Mouse (Mus musculus) MEL (cell line): Measurements from ENCODE around the gene Wdsub1. TPM values are rescaled to one million over a fixed set of nuclear protein-coding genes. Genes with fewer than 3 reads are reported as not detected.

Source experiments
- DNase-seq: peaks from one replicate; pipeline ENCODE4 v3.0.0; 2011; ENCODE audit warnings: low read depth, low spot score
- H3K27ac ChIP-seq: 2 replicates; pipeline ENCODE4 v1.5.1; 2012; ENCODE audit warnings: low read depth, mild to moderate bottlenecking, control low read depth, low read length, moderate library complexity; ENCODE audit not compliant: control insufficient read depth
- H3K27me3 ChIP-seq, 2 experiments: fragments of 150-350 bp in 1 of 2; sonication (generic) in 1 of 2; 2 replicates each; pipeline ENCODE4 v1.6.1; 2012; ENCODE audit warnings: low read length in 2 of 2, mild to moderate bottlenecking in 2 of 2, improper control_type of control experiment in 1 of 2, moderate library complexity in 1 of 2; ENCODE audit not compliant: insufficient read depth in 2 of 2, control insufficient read depth in 1 of 2
- H3K36me3 ChIP-seq, 2 experiments: 2 replicates each; pipeline ENCODE4 v1.6.1; 2012 to 2014; ENCODE audit warnings: low read length in 2 of 2, improper control_type of control experiment in 1 of 2, inconsistent platforms in 1 of 2, mild to moderate bottlenecking in 1 of 2; ENCODE audit not compliant: insufficient read depth in 2 of 2, control insufficient read depth in 1 of 2
- H3K4me1 ChIP-seq, 2 experiments: fragments of 150-350 bp in 1 of 2; sonication (generic) in 1 of 2; 2 replicates each; pipeline ENCODE4 v1.6.1; 2012; ENCODE audit warnings: low read length in 2 of 2, improper control_type of control experiment in 1 of 2, mild to moderate bottlenecking in 1 of 2; ENCODE audit not compliant: insufficient read depth in 2 of 2, control insufficient read depth in 1 of 2
- H3K4me3 ChIP-seq, 2 experiments: fragments of 150-350 bp in 1 of 2; sonication (generic) in 1 of 2; 2 replicates each; pipeline ENCODE4 v1.5.1; 2012; ENCODE audit warnings: low read depth in 2 of 2, low read length in 2 of 2, mild to moderate bottlenecking in 2 of 2, moderate library complexity in 2 of 2, control low read depth in 1 of 2, improper control_type of control experiment in 1 of 2; ENCODE audit not compliant: control insufficient read depth in 1 of 2, insufficient read depth in 1 of 2
- H3K79me2 ChIP-seq: 2 replicates; pipeline ENCODE4 v1.6.1; 2012; ENCODE audit warnings: mild to moderate bottlenecking, low read length, moderate library complexity; ENCODE audit not compliant: control insufficient read depth, poor library complexity, insufficient read depth
- H3K9ac ChIP-seq: 2 replicates; pipeline ENCODE4 v1.6.1; 2012; ENCODE audit warnings: low read depth, mild to moderate bottlenecking, control low read depth, low read length, moderate library complexity; ENCODE audit not compliant: control insufficient read depth, poor library complexity, severe bottlenecking
- H3K9me3 ChIP-seq: fragments of 150-350 bp; sonication (generic); replicated peaks from 2 replicates; pipeline ENCODE4 v1.6.1; 2012; ENCODE audit warnings: mild to moderate bottlenecking, low read length, improper control_type of control experiment, moderate library complexity; ENCODE audit not compliant: insufficient read depth
- CHD2 ChIP-seq: IDR thresholded peaks from 2 replicates; pipeline ENCODE4 v1.6.1; 2011; ENCODE audit warnings: low read length, improper control_type of control experiment
- ETS1 ChIP-seq: IDR thresholded peaks from 2 replicates; pipeline ENCODE4 v1.6.1; 2012; ENCODE audit warnings: low read depth, mild to moderate bottlenecking, inconsistent platforms, low read length, improper control_type of control experiment, moderate library complexity
- GABPA ChIP-seq: IDR thresholded peaks from 2 replicates; pipeline ENCODE4 v1.6.1; 2012; ENCODE audit warnings: low read depth, mild to moderate bottlenecking, inconsistent platforms, low read length, improper control_type of control experiment, moderate library complexity
- KAT2A ChIP-seq: conservative IDR thresholded peaks from 2 replicates; pipeline ENCODE4 v1.6.1; 2012; ENCODE audit warnings: low read depth, low read length, improper control_type of control experiment, inconsistent platforms
- MAFK ChIP-seq: IDR thresholded peaks from 2 replicates; pipeline ENCODE4 v1.6.1; 2011; ENCODE audit warnings: low read depth, mild to moderate bottlenecking, low read length, improper control_type of control experiment, borderline replicate concordance
- MAX ChIP-seq: IDR thresholded peaks from 2 replicates; pipeline ENCODE4 v1.6.1; 2011; ENCODE audit warnings: low read length, improper control_type of control experiment
- MXI1 ChIP-seq: IDR thresholded peaks from 2 replicates; pipeline ENCODE4 v1.6.1; 2011; ENCODE audit warnings: mild to moderate bottlenecking, low read depth, low read length, improper control_type of control experiment
- NELFE ChIP-seq: IDR thresholded peaks from 2 replicates; pipeline ENCODE4 v1.6.1; 2011; ENCODE audit warnings: low read depth, low read length, improper control_type of control experiment
- POLR2A ChIP-seq, 2 experiments: IDR thresholded peaks; 2 replicates each; pipeline ENCODE4 v1.6.1; 2011 to 2012; ENCODE audit warnings: low read length in 2 of 2, mild to moderate bottlenecking in 2 of 2, control low read depth in 1 of 2, improper control_type of control experiment in 1 of 2, low read depth in 1 of 2, moderate library complexity in 1 of 2; ENCODE audit not compliant: control insufficient read depth in 1 of 2, insufficient read depth in 1 of 2, poor library complexity in 1 of 2
- POLR2AphosphoS2 ChIP-seq: IDR thresholded peaks from 2 replicates; pipeline ENCODE4 v1.6.1; 2011; ENCODE audit warnings: low read length, improper control_type of control experiment
- POLR2AphosphoS5 ChIP-seq: IDR thresholded peaks from 2 replicates; pipeline ENCODE4 v1.6.1; 2012; ENCODE audit warnings: low read depth, borderline replicate concordance, mild to moderate bottlenecking, inconsistent platforms, low read length, moderate library complexity, mixed read lengths
- RCOR1 ChIP-seq: IDR thresholded peaks from 2 replicates; pipeline ENCODE4 v1.6.1; 2012; ENCODE audit warnings: low read depth, mild to moderate bottlenecking, inconsistent platforms, low read length, improper control_type of control experiment
- TAL1 ChIP-seq: IDR thresholded peaks from 2 replicates; pipeline ENCODE4 v1.6.1; 2012; ENCODE audit warnings: mild to moderate bottlenecking, inconsistent platforms, low read length, moderate library complexity, mixed read lengths
- ZC3H11A ChIP-seq: IDR thresholded peaks from 2 replicates; pipeline ENCODE4 v1.6.1; 2012; ENCODE audit warnings: low read depth, mild to moderate bottlenecking, inconsistent platforms, low read length, improper control_type of control experiment
- ZNF384 ChIP-seq: IDR thresholded peaks from 2 replicates; pipeline ENCODE4 v1.6.1; 2012; ENCODE audit warnings: low read depth, mild to moderate bottlenecking, inconsistent platforms, low read length, improper control_type of control experiment
- polyA plus RNA-seq, 2 experiments: library from polyadenylated mRNA; stranded (reverse) in 1 of 2; unstranded in 1 of 2; fragments of >175 nt in 1 of 2; fragments of >200 nt in 1 of 2; gene quantifications; 2 replicates each; pipeline versions ENCODE4 v1.2.1 to v1.2.4; 2012; ENCODE audit warnings: low replicate concordance in 2 of 2, low read depth in 1 of 2; ENCODE audit not compliant: insufficient read length in 2 of 2, insufficient read depth in 1 of 2, missing spikeins in 1 of 2
- total RNA-seq: library from RNA; depleted of rRNA; stranded (reverse); fragments of 300-350 nt; gene quantifications from 2 replicates; pipeline ENCODE4 v1.2.3, GENCODE M21; 2012

The Wdsub1 gene
- total and polyA plus RNA-seq, 3 experiments: 16.5 to 19.5 TPM; not detected in 1

DNA sequence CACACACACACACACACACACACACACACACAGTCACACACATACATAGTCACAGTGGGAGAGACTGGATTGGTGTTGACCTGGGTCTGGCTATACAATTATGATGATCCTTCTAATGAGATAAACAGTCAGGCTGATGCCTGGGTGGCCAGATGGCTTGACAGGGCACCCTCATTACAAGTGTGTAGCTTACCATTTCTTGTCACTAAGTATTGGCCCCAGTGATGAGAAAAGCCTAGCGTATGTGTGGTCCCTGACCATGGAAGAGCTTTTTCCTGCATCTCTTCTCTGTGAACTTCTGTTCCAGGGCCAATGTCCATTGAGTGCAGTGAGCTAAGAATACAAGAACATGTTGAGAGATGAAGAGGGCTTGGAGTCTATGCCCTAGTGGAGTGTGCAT lies 69.8 kb downstream of the Wdsub1 start:
- no peaks in the 10 kb centered on the region for H3K36me3 ChIP-seq
- H3K79me2 ChIP-seq: no peaks in the 10 kb centered on the region
- no peak overlapping the region for H3K4me3 ChIP-seq
- TF ChIP-seq POLR2A (IDR thresholded peaks at IDR 0.05; ENCODE audit: control insufficient read depth in 1 of 2, insufficient read depth in 1 of 2, low read depth in 1 of 2, low read length in 2 of 2, poor library complexity in 1 of 2): no peak
- TF ChIP-seq RCOR1: no peak
- no peak for TF ChIP-seq POLR2AphosphoS5
- TF ChIP-seq, all 39 proteins: peak for 0
- H3K9ac ChIP-seq: no peak overlapping the region
- no peaks in the 10 kb centered on the region for H3K9me3 ChIP-seq
- DNase-seq: no peak
- H3K27ac ChIP-seq: no peak overlapping the region
- no peaks in the 10 kb centered on the region for H3K4me1 ChIP-seq
- H3K27me3 ChIP-seq: no peaks in the 10 kb centered on the region

DNA sequence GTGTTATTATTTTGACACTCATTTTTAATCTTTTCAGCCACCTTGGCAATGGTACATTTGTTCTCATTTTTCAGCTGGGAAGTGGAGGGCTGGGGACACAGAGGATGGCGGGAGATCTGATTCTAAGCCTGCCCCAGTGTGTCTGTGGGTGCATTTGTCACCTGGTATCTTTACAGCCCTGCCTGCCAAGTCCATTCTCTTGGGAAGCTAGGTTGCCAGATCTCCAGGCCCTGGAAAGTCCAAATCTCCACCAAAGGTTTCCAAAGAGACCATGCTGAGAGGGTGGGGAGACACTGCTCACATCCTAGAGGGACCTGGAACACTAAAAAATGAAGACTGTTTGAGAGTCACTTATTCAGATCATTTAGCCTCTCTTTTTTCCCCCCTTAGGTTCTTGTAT lies 71.1 kb downstream of the Wdsub1 start:
- H3K27me3 ChIP-seq: no peaks in the 10 kb centered on the region
- H3K4me3 ChIP-seq: no peak overlapping the region
- no peaks in the 10 kb centered on the region for H3K4me1 ChIP-seq
- H3K9me3 ChIP-seq: no peaks in the 10 kb centered on the region
- TF ChIP-seq ZNF384: no peak
- TF ChIP-seq ETS1: no peak
- H3K79me2 ChIP-seq: no peaks in the 10 kb centered on the region
- no peaks in the 10 kb centered on the region for H3K36me3 ChIP-seq
- no peak for DNase-seq
- H3K9ac ChIP-seq: no peak overlapping the region
- H3K27ac ChIP-seq: no peak overlapping the region

DNA sequence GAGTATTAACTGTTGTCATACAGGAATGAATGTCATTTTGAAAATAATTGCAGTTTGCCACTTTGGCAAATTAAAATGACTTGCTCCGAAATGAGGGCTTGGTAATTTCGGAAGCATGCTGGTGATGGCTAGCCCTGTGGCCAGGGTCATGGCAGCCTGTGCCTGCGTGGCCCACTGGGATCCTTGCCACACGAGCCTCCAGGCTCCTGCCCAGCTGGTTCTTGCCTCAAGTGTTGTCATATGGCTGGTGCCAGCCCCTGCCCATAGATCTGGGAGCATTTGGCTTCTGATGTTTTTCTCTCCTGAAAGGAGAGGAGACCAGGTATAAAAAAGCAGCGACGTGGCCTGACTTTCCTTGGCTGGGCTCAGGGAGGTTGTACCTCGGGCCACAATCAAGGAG lies 72.4 kb downstream of the Wdsub1 start:
- Histone ChIP-seq H3K36me3 (no peaks in the 10 kb centered on the region), H3K27ac (no peak overlapping the region), H3K9ac (no peak overlapping the region), H3K79me2 (no peaks in the 10 kb centered on the region), H3K9me3 (no peaks in the 10 kb centered on the region), H3K4me3 (no peak overlapping the region), H3K4me1 (no peaks in the 10 kb centered on the region), H3K27me3 (no peaks in the 10 kb centered on the region)
- TF ChIP-seq CHD2: no peak
- TF ChIP-seq POLR2AphosphoS2: no peak
- TF ChIP-seq GABPA: no peak
- no peak for TF ChIP-seq NELFE
- TF ChIP-seq TAL1: no peak
- no peak for TF ChIP-seq POLR2AphosphoS5
- TF ChIP-seq KAT2A: no peak
- TF ChIP-seq POLR2A (IDR thresholded peaks at IDR 0.05; ENCODE audit: control insufficient read depth in 1 of 2, insufficient read depth in 1 of 2, low read depth in 1 of 2, low read length in 2 of 2, poor library complexity in 1 of 2): no peak
- no peak for TF ChIP-seq MAFK
- no peak for TF ChIP-seq ZC3H11A
- no peak for TF ChIP-seq ETS1
- TF ChIP-seq MAX: no peak
- TF ChIP-seq MXI1: no peak
- no peak for DNase-seq
